Mouse (Mus musculus) megakaryocyte, embryonic 14.5 days (primary cell): ENCODE data around the gene Eml6.

Source experiments
- FLI1 ChIP-seq: IDR thresholded peaks from 2 replicates; pipeline ENCODE4 v1.6.1; 2012; ENCODE audit warnings: low read length, inconsistent platforms, mixed read lengths
- GATA1 ChIP-seq: IDR thresholded peaks from 3 replicates; pipeline ENCODE4 v1.6.1; 2012; ENCODE audit warnings: mixed read lengths, low read length, inconsistent platforms, borderline replicate concordance

- TF ChIP-seq GATA1 (no peak), FLI1 (no peak)
Observed at GRCm38 (mm10) chr11:29968874-29969273, 57.0 kb downstream of the Eml6 start.
